Mouse (Mus musculus) C2C12 (cell line): ENCODE measurements around the gene Katnbl1.

Experiments
- MAX ChIP-seq: IDR thresholded peaks from one replicate; pipeline ENCODE4 v1.6.1; 2011; ENCODE audit warnings: mild to moderate bottlenecking, control low read depth
- USF1 ChIP-seq: IDR thresholded peaks from one replicate; pipeline ENCODE4 v1.6.1; 2011; ENCODE audit warnings: low read depth, mild to moderate bottlenecking, control low read depth, moderate library complexity

GRCm38 (mm10) chr2:112353685-112354455 lies 25.1 kb upstream of the Katnbl1 start:
- no peak for TF ChIP-seq USF1
- no peak for TF ChIP-seq MAX
